Mouse (Mus musculus) left cerebral cortex, adult 9 months (tissue): ENCODE measurements around the gene Vsig10l.

Source experiments
- DNase-seq, 2 experiments: peaks; one replicate each; pipeline ENCODE4 v3.0.0; 2022; ENCODE audit warnings: low spot score in 2 of 2

Vsig10l gene

DNA sequence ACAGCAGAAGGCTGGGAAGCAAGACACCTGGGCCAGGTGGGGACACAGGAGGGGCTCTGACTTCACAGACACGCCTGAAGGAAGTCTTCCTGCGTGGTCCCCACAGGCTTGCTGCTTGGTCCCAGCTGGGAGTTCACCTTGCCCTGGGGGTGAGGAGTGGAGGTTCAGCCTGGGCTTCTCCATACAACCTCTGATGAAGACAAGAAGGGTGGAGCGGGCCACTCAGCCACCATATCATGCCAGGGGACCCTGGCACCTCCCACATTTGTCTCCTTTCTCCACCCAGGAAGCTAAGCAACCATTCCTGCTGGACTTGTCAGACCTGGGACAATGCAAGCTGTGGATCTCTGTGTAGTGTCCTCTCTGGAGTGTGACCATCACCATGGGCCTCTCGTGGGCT, at the start of gene Vsig10l:
TSS of gene Vsig10l (plus strand) at position 301 of the 400 bp plus-strand sequence.
- DNase-seq, result no peak

DNA sequence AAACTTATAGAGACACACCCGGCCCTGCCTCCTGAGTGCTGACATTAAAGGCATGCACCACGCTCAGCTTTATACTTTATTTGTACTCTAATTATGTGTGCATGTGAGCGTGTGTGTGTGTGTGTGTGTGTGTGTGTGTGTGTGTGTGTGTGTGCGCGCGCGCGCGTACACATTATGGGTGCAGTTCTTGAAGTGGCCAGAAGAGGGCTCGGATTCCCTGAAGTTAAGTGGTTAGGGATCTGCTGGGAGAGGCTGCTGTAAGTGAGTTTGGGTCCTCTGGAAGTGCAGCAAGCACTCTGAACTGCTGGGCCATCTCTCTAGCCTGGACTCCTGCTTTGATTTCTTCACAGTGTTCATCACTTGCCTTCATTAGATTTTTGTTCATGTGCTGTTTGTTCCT, 45.7 kb upstream of the Vsig10l start:
- DNase-seq, result no peak

DNA sequence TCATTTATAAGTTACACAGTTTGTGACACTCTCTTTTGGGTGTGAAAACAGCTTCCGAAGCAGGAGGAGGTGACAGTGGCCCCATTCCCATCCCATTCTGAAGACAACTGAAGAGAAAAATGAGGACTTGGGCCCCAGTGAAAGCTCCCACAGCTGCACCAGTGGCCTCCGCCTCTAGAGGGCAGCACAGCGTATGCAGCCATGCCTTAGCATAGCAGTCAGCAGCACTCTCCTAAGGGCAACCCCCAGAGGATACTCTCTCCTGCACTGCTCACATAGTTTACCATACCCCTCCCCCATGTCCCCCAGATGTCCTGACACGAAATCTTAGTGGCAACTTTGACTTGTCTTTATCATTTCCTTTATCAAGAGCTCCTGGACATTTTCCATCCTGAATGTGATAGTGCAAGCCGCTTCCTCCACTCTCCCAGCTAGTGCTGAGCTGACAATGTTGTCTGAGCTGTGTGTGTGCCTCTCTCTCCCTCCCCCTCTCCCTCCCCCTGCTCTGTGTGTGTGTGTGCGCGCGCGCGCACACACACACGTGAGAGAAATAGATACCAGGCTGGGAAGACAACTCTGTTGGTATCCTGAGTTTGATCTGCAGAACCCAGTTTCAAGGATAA, 39.8 kb upstream of the Vsig10l start:
- peak in 1 of 2 experiments; percentile 85 for DNase-seq

DNA sequence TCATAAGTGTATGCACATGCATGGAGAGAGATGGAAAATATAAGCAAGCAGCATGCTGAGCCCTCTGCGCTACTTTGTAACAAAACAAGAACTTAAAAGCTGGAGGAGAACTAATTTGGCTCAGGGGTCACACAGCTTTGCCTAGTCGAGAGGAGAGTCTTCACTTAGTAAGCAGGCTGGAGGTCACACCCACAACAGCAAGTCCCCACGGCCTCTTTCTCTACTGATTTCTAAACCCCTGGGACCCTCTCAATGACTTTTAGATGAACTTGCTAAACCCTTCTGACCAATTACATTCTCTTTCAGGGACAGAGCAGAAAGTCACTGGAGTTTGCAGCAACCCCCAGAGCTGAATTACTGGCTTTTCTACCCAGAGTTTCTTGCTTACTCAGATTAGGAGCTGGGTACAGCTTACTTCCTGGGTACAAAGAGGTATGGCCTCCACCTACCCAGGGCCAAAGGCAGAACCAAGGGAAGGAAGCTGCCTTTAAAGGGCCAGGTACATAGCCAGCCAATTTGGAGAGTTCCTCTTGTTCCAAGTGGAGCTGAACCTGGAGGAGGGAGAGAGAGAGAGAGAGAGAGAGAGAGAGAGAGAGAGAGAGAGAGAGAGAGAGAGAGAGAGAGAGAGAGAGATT, 38.8 kb upstream of the Vsig10l start:
- no peak for DNase-seq

DNA sequence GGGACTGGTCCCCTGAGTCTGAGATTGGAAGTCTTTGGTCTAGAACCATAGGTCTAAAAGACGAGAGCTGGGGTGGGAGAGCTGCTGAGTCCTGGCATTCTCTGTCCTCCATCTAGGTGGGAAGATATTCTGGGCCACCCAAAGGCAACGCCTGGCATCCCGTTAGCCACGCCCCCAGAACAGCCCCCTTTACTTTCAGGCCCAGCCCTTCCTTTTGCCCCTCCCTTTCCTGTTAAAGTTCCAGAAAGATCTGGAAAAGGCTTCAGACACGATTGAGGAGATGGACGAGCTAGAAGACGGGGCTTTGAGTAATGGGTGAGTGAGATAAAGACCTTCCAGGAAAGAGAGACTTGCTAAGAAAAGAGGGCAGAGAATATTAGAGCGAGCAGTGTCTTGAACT, 35.5 kb upstream of the Vsig10l start, which contains the start of gene Lim2:
TSS of gene Lim2 (plus strand) at position 265 of the 400 bp plus-strand sequence.
- no peak for DNase-seq

DNA sequence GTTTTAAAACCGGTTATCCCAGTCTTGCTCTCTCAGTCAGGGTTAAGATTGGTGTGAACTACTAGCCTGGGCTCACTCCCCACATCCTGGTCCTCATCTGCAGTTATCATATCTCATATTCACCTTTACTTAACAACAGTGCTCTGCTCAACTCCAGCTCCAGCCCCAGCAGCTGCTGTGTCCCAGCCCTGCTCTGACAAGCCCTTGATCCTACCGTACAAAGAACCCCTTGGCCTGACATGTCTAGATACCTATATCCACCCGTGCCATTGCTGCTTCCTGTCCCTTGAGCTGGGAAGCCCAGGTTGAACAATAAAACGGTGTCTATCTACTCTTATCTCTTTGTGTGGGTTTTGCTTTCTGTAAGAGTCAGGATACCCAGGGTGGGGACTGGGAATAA, 33.5 kb upstream of the Vsig10l start:
- no peak for DNase-seq

DNA sequence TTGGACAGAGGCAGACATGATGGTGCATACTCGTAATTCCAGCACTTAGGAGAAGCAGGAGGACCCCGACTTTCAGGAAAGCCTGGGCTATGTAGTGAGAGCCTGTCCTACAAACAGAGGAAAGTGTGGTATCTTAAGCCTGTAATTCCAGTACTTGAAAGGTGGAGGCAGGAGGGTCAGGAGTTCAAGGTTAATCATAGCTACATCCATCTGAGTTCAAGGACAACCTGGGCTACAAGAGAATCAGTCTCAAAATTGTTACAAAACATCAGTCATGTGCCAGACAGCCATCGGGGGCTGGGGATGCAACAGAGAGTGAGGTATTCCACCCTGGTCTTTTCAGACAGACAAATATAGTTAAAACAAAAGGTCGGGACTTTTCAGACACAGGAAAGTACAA, 30.1 kb upstream of the Vsig10l start:
- DNase-seq, result no peak

DNA sequence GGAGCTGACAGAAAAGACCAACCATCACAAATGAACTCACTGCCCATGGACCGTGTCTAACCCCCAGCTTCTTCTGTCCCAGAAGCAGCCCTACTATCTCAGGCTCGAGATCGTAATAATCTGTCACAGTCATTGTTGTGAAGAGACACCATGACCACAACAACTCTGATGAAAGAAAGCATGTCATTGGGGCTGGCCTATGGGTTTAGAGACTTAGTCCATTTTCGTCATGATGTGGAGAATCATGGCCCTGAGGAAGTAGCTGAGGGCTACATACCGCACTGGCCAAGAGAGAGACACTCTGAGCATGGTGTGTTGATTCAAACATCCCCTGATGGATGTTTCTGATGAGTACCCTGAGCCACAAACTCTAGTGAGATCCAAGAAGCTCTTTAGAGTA, 28.3 kb upstream of the Vsig10l start:
- DNase-seq, result no peak

DNA sequence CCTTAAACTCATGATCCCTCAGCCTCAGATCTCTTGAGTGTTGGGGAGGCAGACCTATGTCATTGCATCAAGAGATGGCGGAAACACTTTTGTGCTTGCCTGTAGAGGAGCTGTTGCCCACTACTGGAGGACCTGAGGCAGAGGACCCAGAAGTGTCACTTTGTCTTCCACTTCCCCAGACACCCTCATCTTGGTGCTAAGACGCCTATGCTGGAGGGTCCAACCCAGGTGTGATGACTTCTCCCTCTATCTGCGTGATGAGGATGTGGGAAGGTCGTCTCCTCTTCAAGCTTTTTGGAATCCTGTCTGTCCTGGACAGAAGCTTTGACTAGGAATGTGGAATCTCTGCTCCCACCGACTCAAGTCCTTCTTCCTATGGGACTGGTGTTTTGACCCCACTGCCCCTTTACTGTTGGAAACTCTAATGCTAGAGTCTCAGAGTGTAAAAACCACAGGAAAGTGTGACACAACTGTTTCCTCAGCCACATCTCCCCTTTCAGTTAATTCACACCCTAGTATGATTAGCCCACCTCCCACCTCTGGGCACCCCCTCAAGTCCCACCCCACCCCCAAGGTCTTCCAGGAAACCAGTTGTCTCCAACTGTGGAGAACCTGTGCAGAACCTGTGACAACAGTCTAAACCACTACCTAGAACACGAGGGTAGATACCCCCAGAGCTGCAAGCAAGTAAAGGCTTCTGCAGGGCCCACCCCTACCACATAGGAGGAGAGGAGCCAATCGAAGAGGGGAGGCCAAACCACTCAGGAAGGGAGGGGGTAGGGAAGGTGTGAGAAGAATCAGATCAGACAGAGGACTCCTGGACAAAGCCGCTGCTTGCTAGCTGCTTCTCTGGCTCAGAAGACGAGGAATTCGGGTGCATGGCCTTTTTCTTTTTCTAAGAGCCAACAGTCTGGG, 26.4 kb upstream of the Vsig10l start, which contains the start of gene Nkg7:
TSS of gene Nkg7 (plus strand) at position 733 of the 915 bp plus-strand sequence.
- DNase-seq, result no peak

DNA sequence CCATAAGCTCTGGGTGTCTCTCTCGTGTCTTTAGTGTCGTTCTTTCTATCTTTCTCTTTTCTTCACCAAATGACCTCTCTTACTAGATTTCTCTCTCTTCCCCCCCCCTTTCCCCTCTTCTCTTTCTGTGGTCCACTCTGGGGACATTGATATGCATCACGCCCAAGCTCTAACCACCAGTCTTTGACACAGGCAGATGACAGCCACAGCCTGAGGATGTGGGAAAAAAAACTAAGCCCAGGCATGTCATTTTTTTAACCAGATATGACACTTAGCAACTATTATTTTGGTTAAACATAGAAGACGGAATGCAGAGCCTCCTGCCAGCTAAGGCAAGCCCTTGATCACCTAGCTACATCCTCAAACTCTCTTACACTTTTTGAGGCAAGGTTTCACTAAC, 24.3 kb upstream of the Vsig10l start:
- no peak for DNase-seq

DNA sequence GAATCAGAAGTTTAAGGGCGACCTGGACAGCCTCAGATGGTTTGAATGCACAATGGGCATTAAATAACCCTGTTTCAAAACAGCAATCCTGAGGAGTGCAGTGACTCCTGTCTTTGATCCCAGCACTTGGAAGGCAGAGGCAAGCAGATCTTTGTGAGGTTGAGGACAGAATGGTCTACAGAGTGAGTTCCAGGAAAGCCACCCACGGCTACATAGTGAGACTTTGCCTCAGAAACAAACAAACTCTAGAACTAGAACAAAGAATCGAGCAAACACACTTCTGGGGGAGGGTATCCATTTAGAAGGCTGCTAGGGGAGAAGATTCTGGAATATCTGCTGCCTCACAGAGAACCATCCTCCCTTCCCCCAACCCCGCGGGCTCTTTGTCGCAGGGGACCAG, 22.5 kb upstream of the Vsig10l start, which contains the start of gene Cldnd2:
TSS of gene Cldnd2 (plus strand) at position 301 of the 400 bp plus-strand sequence.
- DNase-seq, result no peak

DNA sequence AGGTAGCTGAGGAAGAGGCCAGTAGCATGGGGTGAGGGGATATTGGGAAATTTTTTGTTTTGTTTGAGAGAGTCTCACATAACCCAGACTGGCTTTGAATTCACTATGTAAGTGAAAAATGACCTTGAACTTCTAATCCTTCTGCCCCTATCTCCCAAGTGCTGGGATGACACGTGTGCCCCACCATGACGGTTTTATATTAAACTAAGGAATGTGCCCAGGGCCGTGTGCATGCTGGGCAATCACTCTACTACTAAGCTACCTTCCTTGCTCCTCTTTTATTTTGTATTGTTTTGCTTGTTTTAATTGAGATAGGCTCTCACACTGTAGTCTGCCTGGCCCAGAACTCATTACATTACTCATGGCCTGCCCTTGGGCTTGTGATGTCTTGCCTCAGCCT, 21.9 kb upstream of the Vsig10l start:
- no peak for DNase-seq

DNA sequence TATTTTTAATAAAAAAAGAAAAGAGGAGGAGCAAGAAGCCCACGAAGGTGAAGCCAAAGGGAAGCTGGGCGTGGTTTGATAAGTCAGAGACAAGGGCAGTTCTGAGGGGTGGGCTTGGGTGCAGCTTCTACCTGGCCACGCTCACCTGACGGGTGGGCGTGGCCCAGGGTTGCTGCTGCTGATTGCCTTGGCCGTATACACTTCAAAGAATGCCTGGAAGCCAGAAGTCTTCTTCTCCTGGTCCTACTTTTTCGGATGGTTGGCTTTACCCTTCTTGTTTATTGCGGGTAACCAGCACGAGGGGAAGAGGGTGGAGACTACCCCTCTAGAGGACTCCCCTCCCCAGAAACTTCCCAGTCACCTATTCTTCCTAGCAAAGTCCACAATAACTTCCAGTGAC, 20.3 kb upstream of the Vsig10l start:
- DNase-seq, result no peak

DNA sequence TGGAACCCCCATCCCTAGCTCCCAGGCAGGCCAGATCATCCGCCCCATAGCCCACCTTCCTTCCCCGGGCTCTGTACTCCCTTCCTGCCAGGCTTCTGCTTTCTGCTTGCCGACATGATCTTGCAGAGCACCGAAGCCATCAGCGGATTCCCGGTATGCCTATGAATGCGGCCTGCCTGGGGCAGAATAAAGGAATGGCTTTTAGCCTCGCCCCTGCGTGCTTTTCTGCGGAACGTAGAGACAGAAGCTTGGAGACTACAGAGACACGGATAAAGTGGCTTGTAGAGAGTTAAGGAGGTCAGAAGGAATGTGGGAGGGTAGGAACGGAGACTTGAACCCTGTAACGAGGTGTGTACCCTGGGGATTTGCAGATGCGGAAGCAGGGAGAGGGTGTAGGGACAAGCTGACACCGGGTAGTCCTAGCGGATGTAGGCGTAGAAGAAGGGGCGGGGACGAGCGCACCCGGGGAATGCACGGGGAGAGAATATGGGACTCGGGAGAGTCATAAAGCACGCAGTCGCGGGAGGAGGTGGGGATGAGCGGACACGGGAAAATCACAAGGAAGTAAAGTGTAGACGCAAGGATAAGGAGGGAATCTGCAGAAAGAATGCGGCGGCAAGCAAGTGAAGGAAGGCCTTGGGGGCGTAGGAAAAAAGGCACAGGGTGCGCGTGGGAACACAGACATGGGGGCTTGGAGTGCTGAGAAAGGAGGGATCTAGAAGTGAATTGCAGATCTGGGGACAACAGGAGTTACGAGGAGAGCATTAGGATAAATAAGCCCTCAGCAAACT, 19.6 kb upstream of the Vsig10l start:
- peak; percentile 40 to 74 for DNase-seq

DNA sequence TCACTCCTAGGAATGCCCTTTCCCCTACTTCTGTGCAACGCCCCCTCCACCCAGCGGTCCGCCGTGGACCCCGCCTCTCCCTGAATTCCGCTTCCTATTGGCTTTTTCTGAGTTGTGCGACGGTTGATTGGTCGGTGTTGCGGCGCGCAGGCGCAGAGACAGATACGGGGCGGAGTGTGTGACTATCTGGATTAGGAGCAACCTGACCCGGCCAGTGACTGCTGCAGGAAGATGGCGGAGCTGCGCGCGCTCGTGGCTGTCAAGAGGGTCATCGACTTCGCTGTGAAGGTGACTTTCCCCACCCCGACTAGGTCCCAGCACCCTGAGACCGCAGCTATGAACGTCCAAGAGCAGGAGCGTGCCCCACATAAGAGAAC, 19.0 kb upstream of the Vsig10l start, which contains the start of the genes Etfb and Gm45233:
TSS of gene Etfb (plus strand) at position 167 of the 377 bp plus-strand sequence.
TSS of gene Gm45233 (plus strand) at position 212 of the 377 bp plus-strand sequence.
- DNase-seq, result peak; percentile 91 to 94

DNA sequence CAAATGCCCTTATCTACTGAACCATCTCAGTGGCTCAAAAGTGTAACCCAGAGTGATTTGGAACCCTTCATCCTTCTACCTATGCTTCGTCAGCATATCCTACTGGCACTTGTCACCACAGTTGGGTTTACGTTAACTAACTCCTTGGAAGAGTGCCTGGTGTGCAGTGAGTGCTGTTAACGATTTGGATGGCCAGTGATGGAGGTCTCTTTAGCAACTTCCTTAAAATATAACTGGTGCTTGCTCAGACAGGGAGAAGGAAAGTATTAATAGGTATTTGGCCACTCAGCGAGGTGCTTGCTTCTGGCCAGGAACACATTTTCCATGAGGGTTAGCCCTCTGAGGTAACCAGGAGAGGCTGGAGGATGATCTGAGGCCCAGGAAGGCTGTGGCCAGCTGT, 15.2 kb upstream of the Vsig10l start:
- DNase-seq, result no peak

DNA sequence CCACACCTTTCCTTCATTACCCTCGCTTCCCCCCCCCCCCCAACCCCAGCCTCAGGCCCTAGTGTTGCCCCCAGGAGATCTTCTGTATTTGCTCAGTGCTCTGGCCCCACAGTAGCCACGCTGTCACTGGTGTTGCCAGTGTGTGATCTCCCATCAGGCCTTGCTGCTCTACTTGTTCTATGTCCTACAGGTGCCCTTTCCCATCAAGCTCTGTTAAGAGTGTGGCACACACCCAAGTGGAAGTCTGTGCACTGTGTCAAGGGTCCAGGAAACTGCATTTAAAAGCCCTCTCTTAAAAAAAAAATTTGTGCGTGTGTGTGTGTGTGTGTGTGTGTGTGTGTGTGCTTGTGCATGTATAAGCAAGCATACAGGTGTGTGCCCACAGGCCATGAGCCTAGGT, 14.7 kb upstream of the Vsig10l start:
- DNase-seq, result no peak

DNA sequence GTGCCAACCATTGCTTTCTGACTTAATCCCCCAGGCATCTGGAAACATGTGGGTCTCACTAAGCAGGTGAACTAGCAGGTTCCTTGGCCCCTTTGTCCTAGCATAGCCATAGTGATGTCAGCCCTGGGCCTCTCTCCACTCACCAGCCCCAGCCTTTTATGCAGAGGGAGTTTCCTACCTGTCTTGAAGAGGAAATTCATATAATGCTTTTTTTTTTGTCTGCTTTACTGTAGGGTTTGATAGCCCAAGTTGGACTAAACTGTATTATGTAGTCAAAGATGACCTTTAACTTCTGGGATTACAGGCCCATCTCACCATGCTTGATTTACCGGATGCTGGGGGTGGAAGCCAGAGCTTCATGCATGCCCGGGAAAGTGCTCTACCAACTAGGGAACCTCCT, 13.1 kb upstream of the Vsig10l start:
- DNase-seq, result no peak

DNA sequence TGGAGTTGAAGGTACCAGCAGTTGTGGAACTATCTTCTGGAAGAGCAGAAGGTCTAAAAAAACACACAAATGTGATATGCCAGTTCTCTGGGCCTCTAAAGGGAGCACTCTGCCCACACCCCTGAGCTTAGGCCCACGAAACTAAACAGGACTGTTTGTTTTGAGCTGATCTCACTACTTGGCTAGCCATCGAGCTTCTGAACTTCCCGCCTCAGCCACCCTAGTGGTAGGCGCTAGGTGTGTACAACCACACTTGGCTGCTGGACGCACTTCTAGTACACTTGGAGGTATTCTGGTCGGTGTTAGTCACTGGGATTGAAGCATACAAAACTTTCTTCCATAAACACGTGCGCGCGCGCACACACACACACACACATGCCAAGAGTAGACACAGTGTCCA, 11.2 kb upstream of the Vsig10l start:
- DNase-seq, result no peak

DNA sequence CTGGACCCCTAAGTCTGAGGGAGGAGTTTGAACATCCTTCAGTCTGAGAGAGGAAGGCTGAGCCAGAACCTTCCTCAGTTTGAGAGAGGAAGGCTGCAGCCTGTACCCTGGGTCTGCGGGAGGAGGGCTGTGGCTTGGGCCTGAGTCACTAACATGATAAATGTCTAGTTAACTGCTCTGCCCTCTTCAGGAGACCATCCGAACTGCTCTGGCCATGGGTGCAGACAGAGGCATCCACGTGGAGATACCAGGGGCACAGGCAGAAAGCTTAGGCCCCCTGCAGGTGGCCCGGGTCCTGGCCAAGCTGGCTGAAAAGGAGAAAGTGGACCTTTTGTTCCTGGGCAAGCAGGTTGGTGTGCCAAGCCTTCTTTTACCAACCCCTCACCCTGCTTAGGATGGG, 10.3 kb upstream of the Vsig10l start:
- DNase-seq, result no peak

DNA sequence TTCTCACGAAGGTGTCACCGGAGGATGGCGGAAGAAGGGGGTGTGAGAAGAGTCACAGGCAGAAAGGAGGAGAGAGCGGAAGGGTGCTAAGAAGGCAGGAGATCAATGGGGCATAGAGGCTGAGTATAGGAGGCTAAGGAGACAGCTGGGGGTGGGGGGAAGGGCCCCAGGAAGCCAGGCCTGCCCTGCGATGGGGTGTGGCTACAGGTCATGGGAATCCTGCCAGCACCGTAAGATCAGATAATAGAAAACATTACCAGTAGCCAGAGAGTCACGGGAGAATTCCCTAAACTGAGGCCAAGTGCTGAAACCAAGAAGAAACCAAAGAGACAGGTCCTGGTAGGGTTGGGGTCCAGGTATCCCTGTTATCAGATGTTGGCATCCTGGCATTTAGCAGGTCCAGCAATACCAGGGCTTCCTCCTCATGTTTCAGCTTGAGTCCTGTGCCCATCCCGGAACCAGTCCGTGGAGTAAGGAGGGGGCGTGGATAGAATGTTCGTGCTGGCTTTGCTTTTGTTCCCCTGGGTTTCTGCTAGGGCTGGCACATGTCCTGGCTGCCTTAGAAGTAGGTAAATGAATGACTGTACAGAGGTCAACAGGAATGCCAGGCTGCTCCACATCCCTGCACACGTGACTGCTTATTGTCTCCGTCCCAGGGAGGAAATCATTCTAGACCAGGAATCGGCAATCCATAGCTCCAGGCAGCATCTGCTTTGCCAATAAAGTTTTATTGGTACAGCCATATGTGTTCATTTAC, 9.2 kb upstream of the Vsig10l start:
- no peak for DNase-seq
